7 mouse cellular contexts compared by ENCODE assay signal in the genomic region with DNA sequence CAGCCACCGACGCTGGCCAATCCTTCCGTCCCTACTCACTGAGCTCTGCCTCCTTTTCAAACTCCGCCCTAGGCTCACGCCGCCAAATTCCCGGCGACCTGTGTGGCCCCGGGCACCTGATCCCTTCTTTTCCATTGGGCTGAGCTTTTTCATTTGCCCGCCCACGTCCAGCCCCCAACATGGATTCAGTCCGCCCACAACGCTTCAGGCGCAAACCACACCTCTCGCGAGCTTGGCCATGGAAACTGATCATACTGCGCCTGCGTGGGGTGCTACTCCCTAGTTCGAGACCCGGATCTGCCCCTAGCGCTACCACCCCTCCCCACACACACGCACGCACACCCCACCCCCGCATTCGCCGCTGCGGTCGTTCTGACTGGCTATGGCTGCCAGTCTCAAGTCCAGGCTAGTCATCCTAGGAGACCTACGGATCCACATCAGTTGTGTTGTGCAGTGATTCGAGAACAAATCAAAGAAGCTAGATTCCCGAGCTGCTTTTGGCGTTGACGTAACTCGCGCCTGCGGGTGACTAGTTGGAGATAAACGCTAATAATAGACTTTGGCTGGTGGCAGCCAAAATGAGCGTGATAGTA. TPM values are rescaled to one million over a fixed set of nuclear protein-coding genes. Genes with fewer than 3 reads are reported as not detected.
DNase-seq lines count a peak whose midpoint lies in the region; ATAC-seq lines count a peak whose summit lies in the region.

No protein-coding gene starts in this region.

- no peaks in the 10 kb centered on the region for H3K36me3 ChIP-seq in intestine, embryonic 16.5 days (ENCODE audit: control insufficient read depth, insufficient read depth, low read length)
- H3K36me3 ChIP-seq in midbrain, embryonic 11.5 days (ENCODE audit: control insufficient read depth, insufficient read depth, low read length), result no peaks in the 10 kb centered on the region

- peak overlapping the region; percentile 55 for H3K4me2 ChIP-seq in intestine, embryonic 16.5 days (ENCODE audit: low read depth, low read length)
- H3K4me2 ChIP-seq in midbrain, embryonic 11.5 days, result peak overlapping the region; percentile 43

- 15% methylated on average over 38 of the region's 38 CpGs for WGBS in intestine, embryonic 16.5 days
- WGBS in midbrain, embryonic 11.5 days, result 10% methylated on average over 38 of the region's 38 CpGs

- H3K27ac ChIP-seq in intestine, embryonic 16.5 days (ENCODE audit: low read length), result no peak overlapping the region
- no peak overlapping the region; the same call in 1 of the 2 replicates for H3K27ac ChIP-seq in midbrain, embryonic 11.5 days (ENCODE audit: low read depth, low read length)

- peak overlapping the region; percentile 57 for H3K4me3 ChIP-seq in intestine, embryonic 16.5 days (ENCODE audit: low read length)
- H3K4me3 ChIP-seq in midbrain, embryonic 11.5 days (ENCODE audit: low read depth, low read length), result peak overlapping the region; percentile 25

- no peaks in the 10 kb centered on the region for H3K27me3 ChIP-seq in intestine, embryonic 16.5 days (replicated peaks; ENCODE audit: control insufficient read depth, insufficient read depth, low read length)
- no peaks in the 10 kb centered on the region for H3K27me3 ChIP-seq in midbrain, embryonic 11.5 days (ENCODE audit: control insufficient read depth, insufficient read depth, low read length)

- peak overlapping the region; percentile 67 for H3K9ac ChIP-seq in intestine, embryonic 16.5 days (ENCODE audit: low read depth, low read length)
- peak overlapping the region; percentile 47; the same call in 1 of the 2 replicates for H3K9ac ChIP-seq in midbrain, embryonic 11.5 days (ENCODE audit: low read length)

- peak; percentile 95 for DNase-seq in adrenal gland, adult 8-10 months
- peak; percentile 91 for DNase-seq in embryo, embryonic 9.5 days (ENCODE audit: extremely low spot score)
- DNase-seq in gastrocnemius, postnatal 4 days (ENCODE audit: low spot score in 2 of 2), result peak; percentile 76 to 88
- DNase-seq in left cerebral cortex, postnatal 36 days (ENCODE audit: low spot score in 2 of 2), result peak; percentile 90
- DNase-seq in midbrain, embryonic 11.5 days (ENCODE audit: low spot score, missing footprints), result peak; percentile 98
- peak; percentile 92 for DNase-seq in skeletal muscle tissue, adult 2 months (ENCODE audit: low read depth, low spot score)

- ATAC-seq in intestine, embryonic 16.5 days, result peak; percentile 99
- ATAC-seq in midbrain, embryonic 11.5 days (ENCODE audit: low FRiP score), result no peak

- H3K9me3 ChIP-seq in intestine, embryonic 16.5 days (ENCODE audit: control insufficient read depth, low read length), result no peaks in the 10 kb centered on the region
- H3K9me3 ChIP-seq in midbrain, embryonic 11.5 days (ENCODE audit: control insufficient read depth, low read length), result no peaks in the 10 kb centered on the region

- intact Hi-C loops in left cerebral cortex, postnatal 36 days (cut with DNase I), result loop anchor here (5.0 to 10.0 kb wide), 3 partner anchors 67 to 147 kb away; a partner anchor contains a TSS

- no peaks in the 10 kb centered on the region for H3K4me1 ChIP-seq in intestine, embryonic 16.5 days (ENCODE audit: control insufficient read depth, insufficient read depth, low read length)
- no peaks in the 10 kb centered on the region; the same call in 1 of the 2 replicates for H3K4me1 ChIP-seq in midbrain, embryonic 11.5 days (ENCODE audit: control insufficient read depth, insufficient read depth, low read length)

RNA-seq across cellular contexts. Expression of a gene that starts 0.3 kb away (rescaled TPM):
- 10 to 100 TPM; 14.0 to 36.2 (median 24.5) TPM for total RNA-seq in adrenal gland, adult 8-10 months (2022)
- 10 to 100 TPM; 11.0 to 13.1 TPM for total RNA-seq in gastrocnemius, postnatal 4 days (2021)
- polyA plus RNA-seq in intestine, embryonic 16.5 days (2015; fragmentation: Nextera tagmentation; extraction: Ambion mirVana), result 16.8 and 17.3 TPM in 2 replicates
- 10 to 100 TPM; 42.8 to 57.2 TPM for total RNA-seq in left cerebral cortex, postnatal 36 days (2021)
- polyA plus RNA-seq in midbrain, embryonic 11.5 days (2014; fragmentation: Nextera tagmentation; extraction: Ambion mirVana), result 58.4 and 60.4 TPM in 2 replicates

RNA-seq across cellular contexts. Expression of a gene that starts 19.6 kb away (rescaled TPM):
- not detected for total RNA-seq in adrenal gland, adult 8-10 months (2022)
- total RNA-seq in gastrocnemius, postnatal 4 days (2021), result not detected
- not detected in 2 replicates for polyA plus RNA-seq in intestine, embryonic 16.5 days (2015; fragmentation: Nextera tagmentation; extraction: Ambion mirVana)
- total RNA-seq in left cerebral cortex, postnatal 36 days (2021), result not detected
- polyA plus RNA-seq in midbrain, embryonic 11.5 days (2014; fragmentation: Nextera tagmentation; extraction: Ambion mirVana), result not detected in 2 replicates

RNA-seq across cellular contexts. Expression of a gene that starts 28.4 kb away (rescaled TPM):
- total RNA-seq in adrenal gland, adult 8-10 months (2022), result 10 to 100 TPM; 47.2 to 84.3 (median 72.8) TPM
- under 1 TPM; 0.12 to 0.13 TPM for total RNA-seq in gastrocnemius, postnatal 4 days (2021)
- 10.6 and 10.7 TPM in 2 replicates for polyA plus RNA-seq in intestine, embryonic 16.5 days (2015; fragmentation: Nextera tagmentation; extraction: Ambion mirVana)
- 100 to 1,000 TPM; 432 to 536 TPM for total RNA-seq in left cerebral cortex, postnatal 36 days (2021)
- 21.9 and 26.9 TPM in 2 replicates for polyA plus RNA-seq in midbrain, embryonic 11.5 days (2014; fragmentation: Nextera tagmentation; extraction: Ambion mirVana)

RNA-seq across cellular contexts. Expression of a gene that starts 29.9 kb away (rescaled TPM):
- 1 to 10 TPM in 2 of 4 experiments, not detected in 2; 1.7 to 2.6 TPM for total RNA-seq in adrenal gland, adult 8-10 months (2022)
- under 1 TPM; 0.27 to 0.54 TPM for total RNA-seq in gastrocnemius, postnatal 4 days (2021)
- 0.93 and 2.5 TPM in 2 replicates for polyA plus RNA-seq in intestine, embryonic 16.5 days (2015; fragmentation: Nextera tagmentation; extraction: Ambion mirVana)
- not detected for total RNA-seq in left cerebral cortex, postnatal 36 days (2021)
- 4.8 and 5.2 TPM in 2 replicates for polyA plus RNA-seq in midbrain, embryonic 11.5 days (2014; fragmentation: Nextera tagmentation; extraction: Ambion mirVana)

RNA-seq across cellular contexts. Expression of a gene that starts 38.7 kb away (rescaled TPM):
- total RNA-seq in adrenal gland, adult 8-10 months (2022), result not detected
- total RNA-seq in gastrocnemius, postnatal 4 days (2021), result not detected
- not detected in 2 replicates for polyA plus RNA-seq in intestine, embryonic 16.5 days (2015; fragmentation: Nextera tagmentation; extraction: Ambion mirVana)
- not detected for total RNA-seq in left cerebral cortex, postnatal 36 days (2021)
- polyA plus RNA-seq in midbrain, embryonic 11.5 days (2014; fragmentation: Nextera tagmentation; extraction: Ambion mirVana), result not detected in 2 replicates

Comparison
In these comparisons a context has a peak if more than half of its experiments do, and no peak if none do; other contexts are left out.
1. RNA of a gene that starts 28.4 kb away (total RNA-seq): 432 to 536 TPM in left cerebral cortex, postnatal 36 days and 47.2 to 84.3 TPM in adrenal gland, adult 8-10 months; 0.12 to 0.13 TPM in gastrocnemius, postnatal 4 days; every median in the first group is over 10 times any median in the second.
2. Peak in every context shown above with its lines, with median percentiles within 50 percentile points of each other: DNase-seq.